Mouse (Mus musculus): ENCODE results near the gene Zc3h10.

- TF ChIP-seq POLR2A (IDR thresholded peaks at IDR 0.05; ENCODE audit: low read depth, low read length) (no peak), CTCF (IDR thresholded peaks at IDR 0.05; ENCODE audit: extremely low read depth, insufficient read depth, insufficient read length, insufficient replicate concordance) (no peak)
Measured at GRCm38 (mm10) chr10:128583644-128584043, 36.1 kb upstream of the Zc3h10 start.
